Mouse (Mus musculus) kidney, adult 2 months (tissue): Measurements from ENCODE around the gene Lpar2. TPM values are rescaled to one million over a fixed set of nuclear protein-coding genes. Genes with fewer than 3 reads are reported as not detected.

Experiments used
- DNase-seq: peaks from one replicate; pipeline ENCODE4 v3.0.0; 2021
- H3K27ac ChIP-seq: fragments of 200-500 bp; 2 replicates; pipeline ENCODE4 v1.5.1; 2012; ENCODE audit warnings: low read depth, low read length, control low read depth, inconsistent platforms; ENCODE audit not compliant: insufficient read depth
- H3K27me3 ChIP-seq: fragments of 200-500 bp; replicated peaks from 2 replicates; pipeline ENCODE4 v1.6.1; 2012; ENCODE audit warnings: mild to moderate bottlenecking, moderate library complexity, low read length, inconsistent platforms; ENCODE audit not compliant: control insufficient read depth, insufficient read depth
- H3K36me3 ChIP-seq: fragments of 200-500 bp; 2 replicates; pipeline ENCODE4 v1.6.1; 2012; ENCODE audit warnings: mild to moderate bottlenecking, moderate library complexity, low read length, inconsistent platforms; ENCODE audit not compliant: control insufficient read depth, insufficient read depth
- H3K4me1 ChIP-seq: fragments of 200-500 bp; 2 replicates; pipeline ENCODE4 v1.6.1; 2011; ENCODE audit warnings: low read length; ENCODE audit not compliant: control insufficient read depth, insufficient read depth
- H3K4me3 ChIP-seq: fragments of 200-500 bp; 2 replicates; pipeline ENCODE4 v1.5.1; 2011; ENCODE audit warnings: mild to moderate bottlenecking, low read depth, low read length, control low read depth; ENCODE audit not compliant: insufficient read depth
- CTCF ChIP-seq: fragments of 200-500 bp; conservative IDR thresholded peaks from 2 replicates; pipeline ENCODE4 v1.5.1; 2011; ENCODE audit warnings: low read depth, mild to moderate bottlenecking, control low read depth, low read length, moderate library complexity, mixed read lengths; ENCODE audit not compliant: insufficient read depth, insufficient read length
- POLR2A ChIP-seq: fragments of 200-500 bp; IDR thresholded peaks from one replicate; pipeline ENCODE4 v1.6.1; 2011; ENCODE audit warnings: low read depth, low read length, control low read depth
- WGBS: fragments of 180-500 bp; shearing (Covaris S2); methylation state at CpG from one replicate; pipeline ENCODE4 v1.1.7; 2018; 5-methylcytosine and 5-hydroxymethylcytosine counted together
- polyA plus RNA-seq: library from polyadenylated mRNA; depleted of rRNA; stranded (reverse); fragments of >200 nt; gene quantifications from 2 replicates; pipeline ENCODE4 v1.2.3, GENCODE M21; 2012

Gene Lpar2
- polyA plus RNA-seq, 1 experiment, result 6.4 TPM

- Histone ChIP-seq H3K4me3 (no peak overlapping the region), H3K4me1 (no peaks in the 10 kb centered on the region; the same call in 1 of the 2 replicates), H3K27me3 (no peaks in the 10 kb centered on the region), H3K27ac (no peak overlapping the region), H3K36me3 (peaks cover 2% of the 10 kb centered on the region; the same call in 1 of the 2 replicates)
- no peak for DNase-seq
- TF ChIP-seq POLR2A (no peak), CTCF (no peak)
- 95% methylated on average over 5 of the region's 5 CpGs for WGBS
These were observed 15.0 kb upstream of the Lpar2 start for GRCm38 (mm10) chr8:69807236-69807635.

- H3K36me3 ChIP-seq, result peaks cover 2% of the 10 kb centered on the region; the same call in 1 of the 2 replicates
- H3K27ac ChIP-seq, result no peak within 1 kb of the TSS
- no peaks in the 10 kb centered on the region; the same call in 1 of the 2 replicates for H3K4me1 ChIP-seq
- no peaks in the 10 kb centered on the region for H3K27me3 ChIP-seq
- TF ChIP-seq CTCF, result no peak
- no peak for TF ChIP-seq POLR2A
- peak; percentile 87 for DNase-seq
- H3K4me3 ChIP-seq, result peak within 1 kb of the TSS; percentile 76
- WGBS, result 6% methylated on average over 27 of the region's 28 CpGs
These were observed 13.9 kb upstream of the Lpar2 start, which contains the start of gene Gmip for GRCm38 (mm10) chr8:69808094-69808863. Gmip (plus strand) TSS chr8:69808679.

GRCm38 (mm10) chr8:69808864-69809403 is 13.3 kb upstream of the Lpar2 start:
- Histone ChIP-seq H3K36me3 (peaks cover 2% of the 10 kb centered on the region; the same call in 1 of the 2 replicates), H3K27me3 (no peaks in the 10 kb centered on the region), H3K4me1 (no peaks in the 10 kb centered on the region; the same call in 1 of the 2 replicates), H3K27ac (no peak overlapping the region), H3K4me3 (peak overlapping the region; percentile 76)
- 3% methylated on average over 23 of the region's 23 CpGs for WGBS
- DNase-seq, result no peak
- TF ChIP-seq CTCF (no peak), POLR2A (no peak)

- no peak overlapping the region for H3K27ac ChIP-seq
- H3K4me1 ChIP-seq, result no peaks in the 10 kb centered on the region; the same call in 1 of the 2 replicates
- DNase-seq, result no peak
- peaks cover 2% of the 10 kb centered on the region; the same call in 1 of the 2 replicates for H3K36me3 ChIP-seq
- H3K27me3 ChIP-seq, result no peaks in the 10 kb centered on the region
- no peak for TF ChIP-seq CTCF
- TF ChIP-seq POLR2A, result no peak
- H3K4me3 ChIP-seq, result no peak overlapping the region
- 78% methylated on average over 3 of the region's 3 CpGs for WGBS
These were observed 12.4 kb upstream of the Lpar2 start for GRCm38 (mm10) chr8:69809820-69810219.

- WGBS, result 96% methylated on average over 2 of the region's 2 CpGs
- Histone ChIP-seq H3K4me1 (peaks cover 1% of the 10 kb centered on the region; the same call in 1 of the 2 replicates), H3K36me3 (no peaks in the 10 kb centered on the region), H3K27ac (no peak overlapping the region), H3K27me3 (no peaks in the 10 kb centered on the region), H3K4me3 (no peak overlapping the region)
- TF ChIP-seq CTCF (no peak), POLR2A (no peak)
- no peak for DNase-seq
These were observed 7.3 kb upstream of the Lpar2 start for GRCm38 (mm10) chr8:69814881-69815280.

GRCm38 (mm10) chr8:69815396-69815795 is 6.8 kb upstream of the Lpar2 start:
- no peak for TF ChIP-seq POLR2A
- no peak for TF ChIP-seq CTCF
- H3K27me3 ChIP-seq, result no peaks in the 10 kb centered on the region
- 70% methylated on average over 4 of the region's 4 CpGs for WGBS
- H3K27ac ChIP-seq, result no peak overlapping the region
- H3K4me3 ChIP-seq, result no peak overlapping the region
- peak; percentile 69 for DNase-seq
- no peaks in the 10 kb centered on the region for H3K36me3 ChIP-seq
- peaks cover 3% of the 10 kb centered on the region; the same call in 1 of the 2 replicates for H3K4me1 ChIP-seq

- Histone ChIP-seq H3K36me3 (no peaks in the 10 kb centered on the region), H3K27me3 (no peaks in the 10 kb centered on the region), H3K4me1 (peaks cover 6% of the 10 kb centered on the region; the same call in 1 of the 2 replicates), H3K4me3 (no peak overlapping the region), H3K27ac (peak overlapping the region; percentile 30; the same call in 1 of the 2 replicates)
- TF ChIP-seq CTCF (no peak), POLR2A (no peak)
- 58% methylated on average over 9 of the region's 9 CpGs for WGBS
- DNase-seq, result peak; percentile 91
These were observed 1.8 kb upstream of the Lpar2 start for GRCm38 (mm10) chr8:69820466-69820865.
